Mouse (Mus musculus) retina, postnatal 1 day (tissue): ENCODE measurements around the gene Cnot1.
"Not testable (repeated sequence)": the region's sequence is repeated elsewhere in the genome, so short reads cannot be mapped to it uniquely, and the experiment has no call there.

Source experiments
- DNase-seq: peaks from one replicate; pipeline ENCODE4 v3.0.0-alpha.2; 2012

Cnot1 gene

GRCm38 (mm10) chr8:95807331-95807843 is at the start of gene Cnot1:
Cnot1 (minus strand) TSS chr8:95807464.
- peak; percentile 99 for DNase-seq

GRCm38 (mm10) chr8:95854174-95854573 is 46.9 kb upstream of the Cnot1 start:
- no peak for DNase-seq

GRCm38 (mm10) chr8:95853102-95853843 is 46.0 kb upstream of the Cnot1 start, which contains the start of gene Slc38a7:
Slc38a7 (minus strand) TSS chr8:95853539.
- peak; percentile 91 for DNase-seq

DNA sequence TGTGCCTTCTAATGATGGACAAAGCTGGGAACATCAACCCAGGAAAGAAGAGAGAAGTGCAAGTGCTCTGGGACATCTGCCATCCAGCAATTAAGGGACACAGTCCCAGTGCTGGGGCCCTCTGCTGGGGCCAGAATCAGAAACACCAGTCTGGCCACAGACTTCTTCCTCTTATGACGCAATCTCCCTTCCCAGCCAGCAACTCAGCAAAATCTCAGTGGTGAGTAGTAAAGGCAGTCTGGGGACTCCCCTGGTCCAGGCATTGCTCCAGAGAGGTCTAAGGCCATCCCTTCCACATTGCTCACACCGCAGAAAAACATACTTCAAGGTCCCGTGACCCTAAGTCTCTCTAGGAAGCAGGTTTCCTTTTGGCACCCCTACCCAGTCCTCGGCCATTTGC is 45.0 kb upstream of the Cnot1 start:
- no peak for DNase-seq

DNA sequence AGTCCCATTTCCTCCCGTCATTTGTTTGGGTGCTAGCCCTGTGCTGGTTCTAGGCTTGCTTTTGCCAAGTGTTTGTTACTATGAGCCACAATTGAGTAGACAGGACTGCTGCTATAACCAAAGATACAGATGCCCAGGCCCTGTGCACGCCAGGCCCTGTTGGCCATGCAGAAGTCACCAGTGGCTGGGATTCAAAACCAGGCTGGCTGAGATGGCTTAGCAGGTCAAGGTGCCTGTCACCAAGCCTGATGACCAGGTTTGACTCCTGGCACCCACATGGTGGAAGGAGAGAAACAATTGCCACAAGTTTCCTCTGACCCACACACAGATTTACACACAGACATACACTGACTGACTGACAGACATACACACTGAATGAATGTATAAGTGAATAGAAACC is 43.1 kb upstream of the Cnot1 start:
- DNase-seq: no peak

DNA sequence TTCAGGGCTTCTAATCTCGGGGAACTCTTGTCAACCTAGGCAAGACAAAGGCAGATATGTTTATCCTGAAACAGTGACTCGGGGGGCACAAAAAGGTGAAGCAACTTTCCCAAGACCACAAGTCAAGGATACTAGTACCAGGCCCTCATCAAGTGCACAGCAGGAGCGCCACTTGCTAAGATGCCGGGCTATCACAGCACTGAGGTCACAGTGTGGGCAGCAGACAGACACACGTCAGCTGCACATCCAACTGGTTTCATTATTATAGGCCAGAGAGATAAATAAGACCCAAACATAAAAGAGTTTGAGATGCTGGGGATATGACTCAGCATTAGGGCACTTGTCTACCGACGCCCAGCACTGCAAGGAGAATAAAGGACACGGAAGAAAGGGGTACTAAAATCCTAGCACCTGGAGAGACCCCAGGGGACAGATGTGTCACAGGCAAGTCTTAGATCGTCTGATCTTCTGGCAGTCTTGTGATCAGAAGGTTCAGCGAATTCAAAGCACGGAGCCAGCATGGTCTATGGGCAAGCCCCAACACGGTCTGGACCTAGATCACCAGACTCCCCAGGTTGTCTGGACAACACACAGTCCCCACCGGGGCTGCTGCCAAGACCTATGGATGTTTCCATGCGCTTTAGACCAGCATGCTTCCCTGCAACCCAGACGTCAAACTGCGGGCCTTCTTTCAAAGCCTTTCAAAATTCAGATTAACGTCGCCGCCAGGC is 41.6 kb upstream of the Cnot1 start:
- DNase-seq: no peak

GRCm38 (mm10) chr8:95848061-95848551 is 40.8 kb upstream of the Cnot1 start:
- DNase-seq: no peak

- no peak for DNase-seq
These were observed 37.8 kb upstream of the Cnot1 start for GRCm38 (mm10) chr8:95845026-95845425.

- DNase-seq: no peak
These were observed 36.7 kb upstream of the Cnot1 start for GRCm38 (mm10) chr8:95843968-95844367.

DNA sequence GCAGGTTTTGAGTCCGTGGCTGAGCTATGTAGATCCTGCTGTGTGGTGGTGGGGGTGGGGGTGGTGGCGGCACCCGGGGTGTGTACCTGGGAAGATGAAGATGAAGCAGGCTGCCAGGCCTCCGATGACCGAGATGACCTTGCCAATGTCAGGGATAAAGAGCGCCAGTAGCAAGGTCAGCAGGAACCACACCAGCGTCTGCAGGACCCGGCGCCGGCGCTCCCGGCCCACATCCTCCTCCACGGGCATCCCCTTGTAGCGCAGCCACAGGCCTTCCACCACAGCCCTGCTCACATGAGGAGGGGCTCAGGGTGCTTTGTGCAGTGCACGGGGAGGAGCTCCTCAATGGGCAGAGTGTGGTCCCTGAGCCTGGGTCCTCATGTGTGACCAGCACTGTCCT is 34.2 kb upstream of the Cnot1 start:
- no peak for DNase-seq

DNA sequence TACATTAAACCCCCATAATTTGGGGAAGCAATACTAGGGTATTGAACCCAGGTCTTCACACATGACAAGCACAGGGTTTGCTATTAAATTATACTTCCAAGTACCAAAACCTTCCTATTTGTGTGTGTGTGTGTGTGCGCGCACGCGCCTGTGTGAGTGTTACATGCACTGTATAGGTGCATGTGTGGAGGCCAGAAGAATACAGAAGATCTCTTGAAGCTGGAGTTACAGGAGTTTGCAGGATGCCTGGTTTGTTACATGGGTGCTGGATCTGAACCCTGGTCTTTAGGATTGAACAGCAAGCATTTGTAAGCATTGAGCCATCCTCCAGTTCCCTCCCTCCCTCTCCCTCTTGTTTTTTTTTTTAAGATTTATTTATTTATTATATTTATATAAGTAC is 32.0 kb upstream of the Cnot1 start:
- no peak for DNase-seq

- DNase-seq: no peak
These were observed 30.0 kb upstream of the Cnot1 start for GRCm38 (mm10) chr8:95837266-95837665.

GRCm38 (mm10) chr8:95835891-95836290 is 28.6 kb upstream of the Cnot1 start:
- DNase-seq: no peak

DNA sequence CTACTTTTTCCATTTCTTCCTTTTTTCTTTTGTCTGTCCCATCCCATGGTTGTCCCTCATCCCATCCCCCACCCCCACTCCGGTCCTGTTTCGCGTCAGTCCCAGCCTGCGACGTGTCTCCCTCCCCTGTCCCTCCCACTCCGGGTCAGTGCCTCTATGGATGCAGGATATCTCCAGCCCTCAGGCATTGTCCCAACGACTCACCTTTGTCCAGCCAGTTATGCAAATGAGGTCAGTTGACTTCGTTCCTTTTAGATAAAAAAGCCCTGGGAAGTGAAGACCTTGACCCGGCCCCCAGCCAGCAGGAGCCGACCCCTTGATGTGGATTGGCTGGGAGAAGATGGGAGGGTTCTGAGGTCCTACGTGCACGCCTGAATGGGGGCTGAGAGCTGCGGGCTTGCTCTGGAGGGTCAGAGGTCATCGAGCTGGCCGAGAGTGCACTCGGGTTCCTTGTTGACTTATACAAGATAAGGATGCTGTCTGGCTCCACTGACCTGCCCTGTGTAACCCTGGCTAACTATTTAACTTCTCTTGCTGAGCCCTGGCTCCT is 26.2 kb upstream of the Cnot1 start:
- peak; percentile 63 for DNase-seq

GRCm38 (mm10) chr8:95832603-95833434 is 25.6 kb upstream of the Cnot1 start:
- DNase-seq: peak; percentile 88

- no peak for DNase-seq
These were observed 22.9 kb upstream of the Cnot1 start for GRCm38 (mm10) chr8:95830144-95830543.

GRCm38 (mm10) chr8:95825162-95825561 is 17.9 kb upstream of the Cnot1 start, which contains the start of gene Sap18b:
Sap18b (plus strand) TSS chr8:95825346.
- DNase-seq: not testable (repeated sequence)

GRCm38 (mm10) chr8:95822699-95823098 is 15.4 kb upstream of the Cnot1 start:
- DNase-seq: no peak

- DNase-seq: no peak
These were observed 14.8 kb upstream of the Cnot1 start for GRCm38 (mm10) chr8:95822096-95822495.

- no peak for DNase-seq
These were observed 14.0 kb upstream of the Cnot1 start for GRCm38 (mm10) chr8:95821266-95821665.

DNA sequence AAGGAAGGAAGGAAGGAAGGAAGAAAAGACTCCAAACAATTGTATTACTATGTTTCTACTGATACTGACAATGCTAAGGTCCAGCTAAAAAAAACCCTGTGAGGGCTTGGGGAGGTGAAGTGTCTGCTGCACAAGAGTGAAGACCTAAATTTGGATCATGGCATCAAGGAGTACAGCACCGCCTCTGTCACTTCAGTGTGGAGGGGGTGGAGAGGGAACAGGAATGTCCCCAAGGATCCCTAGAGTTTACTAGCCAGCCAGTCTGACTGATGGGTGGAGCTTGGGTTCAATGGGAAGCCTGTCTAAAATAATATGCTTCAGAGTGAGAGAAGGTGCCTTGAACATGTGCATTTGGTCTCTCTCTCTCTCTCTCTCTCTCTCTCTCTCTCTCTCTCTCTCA is 10.9 kb upstream of the Cnot1 start:
- DNase-seq: no peak

DNA sequence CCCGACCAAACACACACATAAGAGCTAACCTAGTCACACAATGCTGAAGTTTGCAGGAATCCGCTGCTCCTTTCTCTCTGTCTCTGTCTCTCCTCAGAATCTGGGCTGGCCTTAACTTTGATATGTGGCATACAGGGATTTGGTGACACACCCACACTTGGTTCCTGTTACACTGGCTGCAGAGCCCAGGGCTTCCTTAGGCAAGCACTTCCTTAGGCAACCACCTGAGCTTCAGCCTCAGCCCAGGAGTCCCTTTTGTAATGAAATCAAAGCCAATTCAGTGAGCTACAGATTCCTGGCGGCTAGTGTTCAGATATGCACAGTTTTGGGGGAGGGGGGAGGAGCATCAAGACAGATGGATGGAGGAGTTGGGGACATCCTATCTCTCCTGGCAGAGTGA is 10.3 kb upstream of the Cnot1 start:
- DNase-seq: no peak
